Mouse (Mus musculus) liver, embryonic 16.5 days (tissue): ENCODE measurements at regions not wholly inside any gene's neighbourhood (a gene's known extent, or its start where the extent isn't known, plus 50 kb on each side); places are given as distances from the start of the nearest gene placed in this dataset.

Source experiments
- ATAC-seq: fragments of 200-750 bp; cut with Nextera tagmentation; 2 replicates; pipeline ENCODE4 v1.8.0; 2017; ENCODE audit warnings: low read depth, mild to moderate bottlenecking, moderate number of reproducible peaks, moderate library complexity
- H3K27ac ChIP-seq: fragments of 300-500 bp; sonication (generic); 2 replicates; pipeline ENCODE4 v1.5.1; 2014; ENCODE audit warnings: mild to moderate bottlenecking, low read length
- H3K27me3 ChIP-seq: fragments of 300-500 bp; sonication (generic); 2 replicates; pipeline ENCODE4 v1.6.1; 2014; ENCODE audit warnings: low read depth, low read length, mixed read lengths; ENCODE audit not compliant: control insufficient read depth, insufficient read depth
- H3K36me3 ChIP-seq: fragments of 300-500 bp; sonication (generic); 2 replicates; pipeline ENCODE4 v1.6.1; 2014; ENCODE audit warnings: mild to moderate bottlenecking; ENCODE audit not compliant: control insufficient read depth, insufficient read depth
- H3K4me1 ChIP-seq: fragments of 300-500 bp; sonication (generic); 2 replicates; pipeline ENCODE4 v1.6.1; 2014; ENCODE audit warnings: low read depth, low read length, mixed read lengths; ENCODE audit not compliant: control insufficient read depth
- H3K4me2 ChIP-seq: fragments of 300-500 bp; sonication (generic); 2 replicates; pipeline ENCODE4 v1.6.1; 2014; ENCODE audit warnings: low read depth, low read length, mixed read lengths
- H3K4me3 ChIP-seq: fragments of 300-500 bp; sonication (generic); 2 replicates; pipeline ENCODE4 v1.5.1; 2014; ENCODE audit warnings: low read depth, mild to moderate bottlenecking, low read length
- H3K9ac ChIP-seq: fragments of 300-500 bp; sonication (generic); 2 replicates; pipeline ENCODE4 v1.6.1; 2014; ENCODE audit warnings: low read depth, low read length
- H3K9me3 ChIP-seq: fragments of 300-500 bp; sonication (generic); replicated peaks from 2 replicates; pipeline ENCODE4 v1.6.1; 2016; ENCODE audit warnings: low read length; ENCODE audit not compliant: control insufficient read depth
- WGBS: fragments of 180-500 bp; shearing (Covaris S2); extraction: QIAGEN DNeasy Blood & Tissue Kit; methylation state at CpG from one replicate; pipeline ENCODE4 v1.1.7; 2014; ENCODE audit not compliant: insufficient replicate concordance; 5-methylcytosine and 5-hydroxymethylcytosine counted together

DNA sequence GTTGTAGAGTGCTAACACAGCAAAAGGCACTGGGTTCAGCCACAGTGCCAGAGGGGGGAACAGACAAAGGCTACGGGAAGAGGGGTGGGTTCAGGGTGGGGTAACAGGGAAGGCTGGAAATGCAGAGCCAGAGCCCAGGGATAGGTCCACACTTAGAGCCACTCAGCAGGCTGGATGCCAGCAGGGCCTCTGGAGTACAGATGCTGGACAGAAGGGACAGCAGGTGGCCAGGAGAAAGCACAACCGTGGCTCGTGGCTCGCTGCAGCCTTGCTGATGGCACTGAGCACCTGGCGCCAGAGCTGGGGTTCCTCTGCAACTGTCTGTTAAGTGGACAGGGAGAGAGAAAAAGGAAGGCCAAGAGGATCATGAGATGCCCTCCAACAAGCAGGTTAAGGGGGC lies 174.2 kb downstream of the Mroh4 start:
- no peaks in the 10 kb centered on the region for H3K36me3 ChIP-seq
- H3K27ac ChIP-seq = no peak overlapping the region
- no peak overlapping the region for H3K4me2 ChIP-seq
- no peaks in the 10 kb centered on the region for H3K4me1 ChIP-seq
- H3K27me3 ChIP-seq = no peaks in the 10 kb centered on the region
- ATAC-seq = no peak
- no peak overlapping the region for H3K9ac ChIP-seq
- no peaks in the 10 kb centered on the region for H3K9me3 ChIP-seq
- no peak overlapping the region for H3K4me3 ChIP-seq
- WGBS = 61% methylated on average over 5 of the region's 5 CpGs

DNA sequence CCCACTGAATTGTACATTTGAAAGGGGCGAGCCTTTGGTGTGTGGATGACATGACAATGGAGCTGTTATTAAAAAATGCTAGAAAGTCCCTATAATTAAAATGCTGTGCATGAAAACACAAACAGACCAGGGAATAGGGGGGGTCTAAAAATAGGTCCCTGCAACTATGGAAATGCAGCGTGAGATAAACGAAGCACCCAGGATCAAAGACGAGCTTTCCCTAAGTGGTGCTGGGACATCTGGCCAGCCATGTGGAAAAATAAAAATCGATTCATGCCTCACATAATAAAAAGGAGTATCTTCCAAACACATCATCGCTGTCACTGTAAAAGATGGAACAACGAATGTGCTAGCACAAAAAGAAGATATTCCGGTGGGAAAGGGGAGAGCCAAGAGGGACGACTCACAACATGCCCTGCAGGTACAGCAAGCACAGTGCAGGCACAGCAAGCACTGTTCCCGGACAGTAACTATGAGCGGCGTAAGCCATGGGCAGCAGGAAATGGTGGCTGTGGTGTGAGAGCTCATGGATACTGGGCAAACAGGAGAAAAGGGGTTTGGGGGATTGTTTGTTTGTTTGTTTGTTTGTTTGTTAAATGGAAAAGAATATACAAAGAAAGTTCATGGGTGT lies 176.7 kb downstream of the Mroh4 start:
- 67% methylated on average over 12 of the region's 12 CpGs for WGBS
- no peak overlapping the region for H3K27ac ChIP-seq
- H3K27me3 ChIP-seq = no peaks in the 10 kb centered on the region
- no peaks in the 10 kb centered on the region for H3K9me3 ChIP-seq
- H3K9ac ChIP-seq = no peak overlapping the region
- no peak for ATAC-seq
- no peaks in the 10 kb centered on the region for H3K4me1 ChIP-seq
- H3K36me3 ChIP-seq = no peaks in the 10 kb centered on the region
- no peak overlapping the region for H3K4me3 ChIP-seq
- H3K4me2 ChIP-seq = no peak overlapping the region

DNA sequence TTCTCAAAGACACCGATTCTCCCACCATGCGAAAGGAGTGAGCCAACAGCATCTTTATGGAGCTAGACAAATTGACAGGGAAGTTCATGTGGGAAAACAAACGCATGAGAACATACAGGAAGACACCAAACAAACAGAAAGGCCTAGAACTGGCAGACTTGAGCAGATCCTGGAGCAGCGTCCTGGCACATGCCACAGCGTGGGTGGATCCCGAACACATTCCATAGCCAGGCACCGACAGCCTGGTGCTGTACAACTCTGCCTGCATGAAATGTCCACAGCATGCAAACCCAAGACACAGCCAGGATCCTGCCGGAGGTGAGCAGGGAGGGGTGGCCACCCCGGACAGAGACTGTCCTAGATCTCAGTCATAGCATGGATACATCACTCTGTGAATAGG lies 177.2 kb downstream of the Mroh4 start:
- Histone ChIP-seq H3K9ac (no peak overlapping the region), H3K27me3 (no peaks in the 10 kb centered on the region), H3K9me3 (no peaks in the 10 kb centered on the region), H3K4me1 (no peaks in the 10 kb centered on the region), H3K36me3 (no peaks in the 10 kb centered on the region), H3K4me2 (no peak overlapping the region), H3K4me3 (no peak overlapping the region), H3K27ac (no peak overlapping the region)
- no peak for ATAC-seq
- WGBS = 70% methylated on average over 9 of the region's 9 CpGs

DNA sequence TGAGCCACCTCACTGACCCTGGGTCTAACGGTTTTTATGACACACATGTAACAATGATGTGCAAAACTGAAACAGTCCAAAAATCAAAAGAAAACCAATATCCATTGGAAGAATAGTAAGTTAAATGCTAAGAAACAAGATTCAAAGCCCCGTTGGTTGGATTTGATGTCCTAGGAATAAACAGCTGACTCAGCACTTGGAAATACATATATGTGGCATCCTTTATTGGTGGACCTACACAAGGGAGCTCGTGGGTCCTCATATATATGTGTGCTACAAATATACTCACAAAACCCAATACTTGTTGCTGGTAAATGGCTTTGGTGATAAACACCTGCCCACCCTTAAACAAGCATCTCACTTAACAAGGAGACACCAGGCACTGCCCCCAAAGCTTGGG lies 178.2 kb downstream of the Mroh4 start:
- ATAC-seq = no peak
- WGBS = 52% methylated on average over 3 of the region's 3 CpGs
- no peaks in the 10 kb centered on the region for H3K9me3 ChIP-seq
- no peaks in the 10 kb centered on the region for H3K27me3 ChIP-seq
- no peaks in the 10 kb centered on the region for H3K36me3 ChIP-seq
- no peak overlapping the region for H3K9ac ChIP-seq
- no peak overlapping the region for H3K27ac ChIP-seq
- no peak overlapping the region for H3K4me2 ChIP-seq
- H3K4me1 ChIP-seq = no peaks in the 10 kb centered on the region
- H3K4me3 ChIP-seq = no peak overlapping the region

DNA sequence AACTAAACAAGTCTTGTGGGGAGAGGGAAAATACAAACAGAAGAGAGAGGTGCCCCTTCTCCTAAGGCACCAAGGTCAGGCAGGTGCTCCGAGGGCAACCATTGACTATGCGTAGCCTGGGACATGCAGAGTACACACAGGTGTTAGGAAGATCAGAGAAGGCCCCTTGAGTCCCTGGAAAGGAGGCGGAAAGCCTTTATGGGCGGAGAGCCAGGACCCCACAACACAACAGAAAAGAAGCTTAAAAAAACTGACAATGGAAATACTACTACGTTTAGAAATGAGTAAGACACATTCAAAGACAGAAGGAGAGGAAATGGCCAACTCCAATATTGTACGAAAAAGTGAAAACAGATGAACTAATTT lies 179.5 kb downstream of the Mroh4 start:
- Histone ChIP-seq H3K9me3 (no peaks in the 10 kb centered on the region), H3K27ac (no peak overlapping the region), H3K27me3 (no peaks in the 10 kb centered on the region), H3K9ac (no peak overlapping the region), H3K4me1 (no peaks in the 10 kb centered on the region), H3K4me3 (no peak overlapping the region), H3K4me2 (no peak overlapping the region), H3K36me3 (no peaks in the 10 kb centered on the region)
- no peak for ATAC-seq
- 65% methylated on average over 6 of the region's 6 CpGs for WGBS

DNA sequence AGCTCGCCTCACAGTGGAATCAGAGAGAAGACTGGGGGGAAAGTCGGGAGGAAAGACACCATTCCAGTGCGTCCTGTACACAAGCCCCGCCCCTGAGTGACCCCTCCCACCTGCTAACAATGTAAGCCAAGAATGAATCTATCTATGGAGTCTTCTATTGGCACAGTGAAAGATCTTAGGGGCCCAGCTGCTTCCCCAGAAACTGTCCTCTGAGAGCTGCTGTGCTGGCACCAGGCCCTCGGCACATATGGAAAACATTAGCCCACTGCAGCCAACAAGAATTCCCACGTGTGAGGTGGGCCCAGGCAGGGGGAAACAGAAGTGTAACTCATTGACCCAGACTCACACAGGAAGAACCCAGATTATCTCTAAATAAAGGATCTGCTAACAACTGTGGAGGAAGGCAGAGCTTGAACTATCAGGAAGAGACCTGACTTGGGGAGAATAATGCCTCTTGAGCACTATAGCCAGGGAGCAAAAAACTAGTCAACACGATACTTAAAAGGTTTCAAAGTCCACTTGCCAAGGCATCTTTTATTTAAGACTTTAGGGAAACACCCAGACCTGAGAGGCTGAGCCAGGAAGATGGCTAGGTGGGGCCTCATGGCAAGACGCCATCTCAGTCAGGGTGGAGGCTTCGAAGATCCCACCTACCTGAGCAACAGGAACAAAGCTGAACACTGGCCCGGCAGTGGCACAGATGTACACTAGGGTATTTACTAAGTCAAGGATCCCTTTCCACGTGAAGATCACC lies 180.1 kb downstream of the Mroh4 start:
- no peak for ATAC-seq
- Histone ChIP-seq H3K27me3 (no peaks in the 10 kb centered on the region), H3K27ac (no peak overlapping the region), H3K9me3 (no peaks in the 10 kb centered on the region), H3K36me3 (no peaks in the 10 kb centered on the region), H3K4me2 (no peak overlapping the region), H3K4me3 (no peak overlapping the region), H3K4me1 (no peaks in the 10 kb centered on the region), H3K9ac (no peak overlapping the region)
- 44% methylated on average over 11 of the region's 11 CpGs for WGBS

DNA sequence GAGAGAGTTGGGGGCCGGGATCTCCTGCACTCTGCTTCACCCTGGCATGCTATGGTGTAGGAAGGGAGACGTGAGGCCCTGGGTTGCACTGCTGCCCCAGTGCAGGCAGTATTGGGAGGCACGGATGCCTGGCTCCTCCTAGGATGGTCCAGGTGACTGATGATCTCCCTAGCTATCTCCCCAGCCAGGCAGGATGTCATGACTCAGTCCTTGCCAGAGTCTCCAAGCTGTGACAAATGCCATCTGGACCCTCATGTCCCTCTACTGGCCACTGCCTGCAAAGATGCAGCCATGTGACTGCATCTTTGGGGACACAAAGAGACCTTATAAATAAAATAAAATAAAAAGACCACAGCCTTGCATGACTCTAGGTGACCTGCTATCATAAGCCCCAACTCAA lies 181.6 kb downstream of the Mroh4 start:
- no peaks in the 10 kb centered on the region for H3K27me3 ChIP-seq
- no peak for ATAC-seq
- WGBS = 35% methylated on average over 3 of the region's 3 CpGs

DNA sequence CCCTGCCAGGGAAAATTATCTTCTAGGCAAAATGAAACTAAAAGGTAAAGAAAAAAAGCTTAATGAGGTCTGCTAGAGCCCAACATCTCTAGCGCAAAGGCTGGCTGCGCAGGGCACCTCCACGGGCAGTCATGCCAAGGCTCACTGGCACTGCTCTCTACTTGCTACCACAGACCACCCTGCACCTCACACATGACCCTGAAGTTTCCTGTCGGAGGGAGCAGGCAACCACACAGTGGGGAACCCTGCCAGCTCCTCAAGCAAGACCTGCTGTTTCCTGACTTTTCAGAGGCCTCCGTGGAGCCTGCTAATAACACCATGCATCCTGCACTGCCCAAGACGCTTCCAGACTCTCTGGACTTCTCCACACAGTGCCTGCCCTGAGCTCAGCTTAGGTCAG lies 182.3 kb downstream of the Mroh4 start:
- Histone ChIP-seq H3K9ac (no peak overlapping the region), H3K4me1 (no peaks in the 10 kb centered on the region), H3K27me3 (no peaks in the 10 kb centered on the region), H3K4me3 (no peak overlapping the region), H3K4me2 (no peak overlapping the region), H3K27ac (no peak overlapping the region), H3K9me3 (no peaks in the 10 kb centered on the region), H3K36me3 (no peaks in the 10 kb centered on the region)
- 52% methylated on average over 6 of the region's 6 CpGs for WGBS
- ATAC-seq = no peak

More for the DNA sequence above, 181.6 kb downstream of the Mroh4 start:
- Histone ChIP-seq H3K36me3 (no peaks in the 10 kb centered on the region), H3K27ac (no peak overlapping the region), H3K9ac (no peak overlapping the region), H3K9me3 (no peaks in the 10 kb centered on the region), H3K4me3 (no peak overlapping the region), H3K4me1 (no peaks in the 10 kb centered on the region), H3K4me2 (no peak overlapping the region)

DNA sequence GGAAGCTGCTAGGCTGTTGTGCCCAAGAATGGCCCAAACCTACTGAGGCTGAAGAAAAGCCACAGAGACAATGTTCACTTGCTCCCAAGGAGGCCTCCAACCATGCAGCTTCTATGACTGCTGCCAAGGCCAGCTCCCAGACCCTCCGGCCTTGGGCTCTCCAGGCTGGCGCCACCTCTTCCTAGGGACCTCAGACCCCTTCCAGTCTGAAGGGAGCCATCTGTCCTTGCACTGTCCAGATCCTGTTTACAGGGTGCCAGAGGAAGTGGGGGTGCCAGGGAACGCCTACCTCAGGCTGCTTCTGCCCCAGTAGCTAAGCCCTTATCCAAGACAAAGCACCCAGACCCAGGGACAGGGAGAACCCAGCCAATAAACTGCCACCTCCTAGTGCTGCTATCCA lies 183.7 kb downstream of the Mroh4 start:
- Histone ChIP-seq H3K4me2 (no peak overlapping the region), H3K9me3 (no peaks in the 10 kb centered on the region), H3K27me3 (no peaks in the 10 kb centered on the region), H3K4me1 (no peaks in the 10 kb centered on the region), H3K27ac (no peak overlapping the region), H3K36me3 (no peaks in the 10 kb centered on the region), H3K4me3 (no peak overlapping the region), H3K9ac (no peak overlapping the region)
- WGBS = 61% methylated on average over 3 of the region's 3 CpGs
- no peak for ATAC-seq
